Mouse (Mus musculus): ENCODE results near the gene Syncrip.
"Not testable (repeated sequence)": the region's sequence is repeated elsewhere in the genome, so short reads cannot be mapped to it uniquely, and the experiment has no call there.

DNA sequence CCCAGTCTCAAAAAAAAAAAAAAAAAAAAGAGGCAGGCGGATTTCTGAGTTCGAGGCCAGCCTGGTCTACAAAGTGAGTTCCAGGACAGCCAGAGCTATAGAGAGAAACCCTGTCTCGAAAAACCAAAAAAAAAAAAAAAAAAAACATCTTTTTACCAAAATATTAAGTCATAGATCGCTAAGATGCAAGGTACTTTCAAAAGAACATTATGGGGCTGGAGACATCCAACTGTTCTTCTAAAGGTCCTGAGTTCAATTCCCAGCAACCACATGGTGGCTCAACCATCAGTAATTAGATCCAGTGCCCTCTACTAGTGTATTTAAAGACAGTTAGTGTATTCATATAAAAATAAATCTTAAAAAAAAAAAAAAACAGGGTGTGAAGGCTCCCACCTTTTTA, 21.4 kb downstream of the Syncrip start:
- not testable (repeated sequence) for TF ChIP-seq CTCF (IDR thresholded peaks at IDR 0.05; ENCODE audit: borderline replicate concordance, insufficient read depth, low read depth, low read length); POLR2A (IDR thresholded peaks at IDR 0.05; ENCODE audit: borderline replicate concordance, insufficient read depth, low read length)

All from cerebellum, adult 2 months (tissue).